12 mouse cellular contexts compared by ENCODE assay signal in the genomic region with DNA sequence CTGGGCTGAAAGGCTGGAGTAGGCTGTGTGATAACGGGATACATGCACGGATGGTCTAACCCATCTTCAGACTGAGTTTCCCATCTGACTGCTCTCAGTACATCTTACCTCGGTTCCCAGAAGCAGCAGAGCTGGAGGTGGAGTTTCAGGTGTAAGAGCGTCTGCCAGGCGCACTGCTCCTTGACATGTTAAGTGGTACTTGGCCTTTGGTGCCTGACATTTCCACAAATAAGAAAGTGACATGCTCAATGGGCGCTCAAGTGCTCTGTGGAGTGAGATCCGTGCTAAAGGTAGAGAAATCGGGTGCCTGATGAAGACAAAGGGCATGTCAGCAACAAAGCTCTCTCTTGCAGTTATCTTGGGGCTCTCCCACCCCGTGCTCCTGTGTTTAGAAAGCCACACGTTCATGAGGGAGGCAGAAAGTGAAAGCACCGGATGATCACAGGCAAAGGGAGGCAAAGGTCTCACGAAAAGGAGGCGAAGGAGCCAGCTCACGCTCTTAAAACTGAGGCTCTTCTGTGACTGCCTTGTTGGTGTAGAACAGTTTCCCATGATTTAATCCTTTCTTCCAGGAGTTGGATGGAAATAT. TPM values are rescaled to one million over a fixed set of nuclear protein-coding genes. Genes with fewer than 3 reads are reported as not detected.
DNase-seq lines count a peak whose midpoint lies in the region; TF ChIP-seq lines count a peak whose summit lies in the region.
"Had no signal": no experiment of that assay in that cellular context is flagged by ENCODE, and none has a peak within 500 bp of the region (broad histone marks: within the 10 kb centered on the region; RNA-seq: fewer than 3 reads in every experiment).

No protein-coding gene starts in this region.

- no peaks in the 10 kb centered on the region for H3K9me3 ChIP-seq in heart, embryonic 10.5 days

- no peak for DNase-seq in heart, embryonic 10.5 days (ENCODE audit: low spot score)
- DNase-seq in heart, postnatal 25 days (ENCODE audit: low spot score), result no peak
- DNase-seq in brain, embryonic 14.5 days (ENCODE audit: low read depth), result peak; percentile 56
- DNase-seq in large intestine, adult 2 months (ENCODE audit: low read depth, low spot score), result peak; percentile 14
- DNase-seq in lung, postnatal 4 days, result peak; percentile 13 to 41
- DNase-seq in urinary bladder, postnatal 14 days (ENCODE audit: low spot score), result no peak
- no peak for DNase-seq in spleen, postnatal 10 days (ENCODE audit: low spot score in 2 of 2)
- DNase-seq in cerebellum, postnatal 36 days, result no peak
- DNase-seq: heart, postnatal 36 days; kidney, postnatal 14 days; right cerebral cortex, postnatal 4 days had no signal

- no peak overlapping the region for H3K27ac ChIP-seq in heart, embryonic 10.5 days

- H3K4me3 ChIP-seq in heart, embryonic 10.5 days, result peak overlapping the region; percentile 42
- H3K4me3 ChIP-seq: megakaryocyte, embryonic 14.5 days had no signal

- no peak for TF ChIP-seq CTCF in brain, embryonic 14.5 days (IDR thresholded peaks at IDR 0.05; ENCODE audit: borderline replicate concordance, extremely low read depth, insufficient read depth, insufficient read length)

- WGBS in heart, embryonic 10.5 days, result 40% methylated on average over 14 of the region's 14 CpGs
- 27% methylated on average over 14 of the region's 14 CpGs for WGBS in large intestine, adult 2 months

- H3K36me3 ChIP-seq in heart, embryonic 10.5 days, result no peaks in the 10 kb centered on the region

- TF ChIP-seq POLR2A in brain, embryonic 14.5 days (IDR thresholded peaks at IDR 0.05; ENCODE audit: borderline replicate concordance, extremely low read depth, insufficient read depth, insufficient read length, poor library complexity, severe bottlenecking), result no peak

- H3K4me1 ChIP-seq in heart, embryonic 10.5 days, result peaks cover 22% of the 10 kb centered on the region
- H3K4me1 ChIP-seq: megakaryocyte, embryonic 14.5 days had no signal

- peaks cover 19% of the 10 kb centered on the region for H3K27me3 ChIP-seq in heart, embryonic 10.5 days (ENCODE audit: insufficient read depth, poor library complexity, severe bottlenecking)

- intact Hi-C loops in heart, postnatal 25 days (cut with DNase I), result no loop called here

RNA-seq across cellular contexts. Expression of a gene that starts 55.3 kb away (rescaled TPM):
- 32.9 and 40.8 TPM in 2 replicates for polyA plus RNA-seq in heart, embryonic 10.5 days (2016; fragmentation: Nextera tagmentation; extraction: Ambion mirVana)
- 10 to 100 TPM; 13.3 to 13.7 TPM for total RNA-seq in heart, postnatal 25 days (2021)
- polyA plus RNA-seq in brain, embryonic 14.5 days (2012; rRNA removed), result 36.6 and 39.3 TPM in 2 replicates
- 7.4 and 12.9 TPM in 2 replicates for polyA plus RNA-seq in large intestine, adult 2 months (2012; rRNA removed)

RNA-seq across cellular contexts. Expression of a gene that starts 55.4 kb away (rescaled TPM):
- 68.2 and 75.6 TPM in 2 replicates for polyA plus RNA-seq in heart, embryonic 10.5 days (2016; fragmentation: Nextera tagmentation; extraction: Ambion mirVana)
- 10 to 100 TPM; 39.1 to 41.9 TPM for total RNA-seq in heart, postnatal 25 days (2021)
- polyA plus RNA-seq in brain, embryonic 14.5 days (2012; rRNA removed), result 62.8 and 82.5 TPM in 2 replicates
- 29.2 and 36.4 TPM in 2 replicates for polyA plus RNA-seq in large intestine, adult 2 months (2012; rRNA removed)

Comparison
In these comparisons a context has a peak if more than half of its experiments do, and no peak if none do; other contexts are left out.
1. DNase-seq: peak in brain, embryonic 14.5 days (single experiment), large intestine, adult 2 months (single experiment) and lung, postnatal 4 days (2 of 2); none in heart, embryonic 10.5 days (single experiment), heart, postnatal 25 days (single experiment), urinary bladder, postnatal 14 days (single experiment), spleen, postnatal 10 days (0 of 2) and cerebellum, postnatal 36 days (0 of 2).